Mouse (Mus musculus) urinary bladder, postnatal 10 days (tissue): ENCODE measurements around the gene Steap1.

Experiments used
- DNase-seq: peaks from one replicate; pipeline ENCODE4 v3.0.0; 2022; ENCODE audit warnings: low spot score

Steap1 gene

GRCm38 (mm10) chr5:5688228-5688627 lies 60.9 kb downstream of the Steap1 start:
- no peak for DNase-seq

GRCm38 (mm10) chr5:5686973-5687372 lies 62.2 kb downstream of the Steap1 start:
- no peak for DNase-seq
